In genomic region chr17:69177954-69178353, GRCm38 (mm10) we compare ENCODE assay signal across 10 mouse cellular contexts.
"Had no signal": no experiment of that assay in that cellular context is flagged by ENCODE, and none has a peak within 500 bp of the region (broad histone marks: within the 10 kb centered on the region; RNA-seq: fewer than 3 reads in every experiment).

No protein-coding gene starts in this region.

- H3K4me1 ChIP-seq: stomach, embryonic 15.5 days had no signal

- H3K27ac ChIP-seq: liver, embryonic 12.5 days; midbrain, embryonic 10.5 days; midbrain, embryonic 15.5 days; neural tube, embryonic 13.5 days; stomach, embryonic 15.5 days had no signal

- H3K4me3 ChIP-seq: liver, embryonic 12.5 days; midbrain, embryonic 10.5 days; midbrain, embryonic 15.5 days; neural tube, embryonic 13.5 days; stomach, embryonic 15.5 days had no signal

- H3K9ac ChIP-seq: liver, embryonic 12.5 days; lung, embryonic 14.5 days; midbrain, embryonic 15.5 days; neural tube, embryonic 13.5 days; stomach, embryonic 15.5 days had no signal

- H3K27me3 ChIP-seq: midbrain, embryonic 15.5 days; neural tube, embryonic 13.5 days; stomach, embryonic 15.5 days had no signal

- ATAC-seq: liver, embryonic 12.5 days; midbrain, embryonic 15.5 days had no signal

- H3K9me3 ChIP-seq: liver, embryonic 12.5 days; midbrain, embryonic 10.5 days; midbrain, embryonic 15.5 days; neural tube, embryonic 13.5 days; stomach, embryonic 15.5 days had no signal

- DNase-seq: kidney, postnatal 10 days; lung, embryonic 14.5 days; right cerebral cortex, postnatal 14 days; thymus, adult 2 months; thymus, postnatal 25 days had no signal

- H3K4me2 ChIP-seq: liver, embryonic 12.5 days; lung, embryonic 14.5 days; midbrain, embryonic 15.5 days; neural tube, embryonic 13.5 days; stomach, embryonic 15.5 days had no signal

- H3K36me3 ChIP-seq: liver, embryonic 12.5 days; midbrain, embryonic 10.5 days; midbrain, embryonic 15.5 days; neural tube, embryonic 13.5 days; stomach, embryonic 15.5 days had no signal
